Mouse (Mus musculus): ENCODE measurements around the gene Fbxo44.

The Fbxo44 gene

GRCm38 (mm10) chr4:148165551-148165950 lies 5.3 kb upstream of the Fbxo44 start:
- DNase-seq (ENCODE audit: low spot score) = no peak

DNA sequence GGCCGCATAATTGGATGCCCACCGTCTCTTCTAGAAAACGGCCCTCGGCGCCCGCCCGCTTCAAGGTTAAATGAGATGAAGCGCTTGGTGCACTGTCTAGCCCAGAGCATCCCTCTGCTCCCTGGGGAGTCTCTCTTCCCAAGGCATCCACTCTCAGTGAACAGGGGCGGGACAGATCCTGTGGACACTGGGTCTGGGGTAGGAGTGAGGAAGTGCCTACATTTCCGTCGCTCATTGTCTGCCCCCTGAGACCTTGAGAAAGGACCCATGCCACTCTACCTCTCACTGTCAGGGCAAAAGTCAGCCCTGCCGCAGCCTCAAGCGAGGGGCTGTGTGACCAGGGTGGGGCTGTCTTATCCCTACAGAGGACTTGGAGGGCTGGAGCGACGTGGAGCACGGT lies 4.2 kb upstream of the Fbxo44 start:
- no peak for DNase-seq (ENCODE audit: low spot score)

GRCm38 (mm10) chr4:148164002-148164439 lies 3.7 kb upstream of the Fbxo44 start:
- DNase-seq (ENCODE audit: low spot score) = peak; percentile 84

- DNase-seq (ENCODE audit: low spot score) = peak; percentile 95
Measured at GRCm38 (mm10) chr4:148159544-148160435, 492 bp downstream of the Fbxo44 start.

DNA sequence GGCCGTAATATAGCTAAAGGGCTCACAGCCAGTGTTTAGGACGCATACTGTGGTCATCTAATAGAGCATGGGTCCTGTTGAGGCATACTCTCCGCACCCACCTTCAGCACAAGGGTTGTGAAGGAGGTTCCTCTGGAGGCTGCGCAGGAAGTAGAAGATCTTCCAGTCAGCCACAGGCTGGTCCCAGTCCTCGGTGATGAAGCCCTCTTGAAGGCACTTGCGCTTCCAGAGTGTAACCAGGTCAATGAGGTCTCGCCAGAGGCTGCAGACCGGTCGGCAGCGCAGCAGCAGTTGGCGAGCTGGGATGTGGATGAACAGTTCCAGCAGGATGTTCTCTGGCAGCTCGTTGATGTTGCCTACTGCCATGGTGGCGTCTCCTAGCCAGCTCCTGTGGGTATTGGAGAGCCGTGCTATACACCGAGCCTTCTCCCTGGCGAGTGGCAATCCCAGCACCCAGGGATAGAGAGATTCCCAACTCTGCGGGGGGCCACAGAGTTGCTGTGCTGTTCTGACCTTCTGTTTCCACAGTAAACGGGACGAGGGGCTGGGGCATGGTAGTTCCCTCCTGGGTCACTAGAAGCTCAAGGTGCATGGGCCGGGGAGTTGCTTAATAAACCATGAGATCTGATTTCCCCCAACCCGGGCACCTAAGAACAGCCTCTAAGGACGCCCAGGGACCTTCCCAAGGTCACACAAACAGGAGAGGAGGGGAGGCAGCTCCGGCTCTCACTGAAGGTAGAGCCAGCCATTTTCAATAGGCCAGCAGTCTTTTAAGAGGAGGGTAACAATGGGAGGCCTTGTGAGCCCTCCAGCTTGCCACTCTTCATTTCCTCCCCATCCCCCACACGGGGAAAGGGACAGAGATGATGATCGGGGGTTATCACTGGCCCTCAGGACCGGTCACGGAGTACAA lies 1.6 kb downstream of the Fbxo44 start:
- DNase-seq (ENCODE audit: low spot score) = no peak

- DNase-seq (ENCODE audit: low spot score) = no peak
Measured at GRCm38 (mm10) chr4:148154982-148155381, 5.3 kb downstream of the Fbxo44 start.

- DNase-seq (ENCODE audit: low spot score) = no peak
Measured at GRCm38 (mm10) chr4:148154006-148154405, 6.3 kb downstream of the Fbxo44 start.

DNA sequence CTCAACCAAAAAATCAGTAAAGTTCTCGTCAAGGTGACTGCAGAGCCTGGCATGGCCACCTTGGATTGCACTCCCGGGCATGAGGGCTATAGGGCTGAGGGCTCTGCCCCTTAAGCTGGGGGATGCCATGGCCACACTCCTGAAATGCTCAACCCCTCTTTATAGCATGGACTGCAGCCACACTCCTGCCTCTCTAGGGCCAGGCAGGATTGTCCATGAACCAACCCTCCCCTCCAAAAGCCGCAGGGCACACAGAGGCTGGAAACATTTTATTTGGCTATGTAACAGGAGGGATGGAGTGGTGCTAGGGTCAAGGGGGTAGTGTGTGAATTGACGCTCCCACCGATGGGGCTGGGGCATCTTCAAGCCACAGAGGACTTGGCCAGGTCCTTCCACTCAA lies 7.7 kb downstream of the Fbxo44 start:
- DNase-seq (ENCODE audit: low spot score) = no peak

DNA sequence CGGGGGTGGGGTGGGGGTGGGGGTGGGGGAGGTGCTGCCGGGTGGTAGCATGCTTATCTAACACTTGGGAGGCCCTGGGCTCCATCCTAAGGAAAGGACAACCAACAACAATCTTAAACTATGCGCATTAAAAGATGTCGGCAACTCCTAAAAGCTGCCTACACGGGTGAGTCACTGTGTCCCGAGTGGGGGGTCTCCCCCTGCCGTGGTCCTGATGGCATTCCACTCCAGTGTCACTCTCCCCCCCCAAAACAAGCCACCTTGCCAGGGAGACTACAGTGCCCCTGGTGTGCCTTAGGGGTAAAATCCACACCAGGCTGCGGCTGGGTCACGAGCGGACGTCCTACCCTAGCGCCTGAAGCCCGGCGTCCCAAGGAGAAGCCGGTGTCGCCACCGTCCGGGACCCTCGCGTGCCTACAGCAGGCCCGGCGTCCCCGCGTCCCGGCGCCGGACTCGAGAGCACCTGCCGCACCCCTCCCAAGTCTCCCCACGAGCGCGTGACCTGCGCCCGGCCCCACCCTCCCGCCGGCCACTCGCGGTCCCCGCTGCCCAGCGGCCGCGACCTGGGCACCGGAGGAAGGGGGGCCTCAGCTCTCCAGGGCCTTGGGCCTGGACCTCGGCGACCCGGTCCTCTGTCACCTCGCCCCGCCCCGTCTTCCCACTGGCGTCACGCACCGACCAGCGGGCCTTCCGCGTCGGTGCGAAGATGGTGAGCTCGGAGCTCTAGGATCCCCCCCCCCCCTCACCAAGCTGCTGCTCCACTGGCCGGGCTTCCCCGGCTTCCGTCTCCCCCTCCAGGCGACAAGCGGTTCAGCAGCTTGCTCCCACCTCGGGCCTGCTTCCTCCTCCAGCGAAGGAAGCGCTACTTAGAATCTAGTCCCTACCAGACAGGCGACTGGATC lies 8.8 kb downstream of the Fbxo44 start, which contains the start of gene Fbxo6:
Gene Fbxo6 (minus strand): TSS at position 874 of the 902 bp plus-strand sequence.
- DNase-seq (ENCODE audit: low spot score) = peak; percentile 92

GRCm38 (mm10) chr4:148150953-148151266 lies 9.4 kb downstream of the Fbxo44 start:
- no peak for DNase-seq (ENCODE audit: low spot score)

DNA sequence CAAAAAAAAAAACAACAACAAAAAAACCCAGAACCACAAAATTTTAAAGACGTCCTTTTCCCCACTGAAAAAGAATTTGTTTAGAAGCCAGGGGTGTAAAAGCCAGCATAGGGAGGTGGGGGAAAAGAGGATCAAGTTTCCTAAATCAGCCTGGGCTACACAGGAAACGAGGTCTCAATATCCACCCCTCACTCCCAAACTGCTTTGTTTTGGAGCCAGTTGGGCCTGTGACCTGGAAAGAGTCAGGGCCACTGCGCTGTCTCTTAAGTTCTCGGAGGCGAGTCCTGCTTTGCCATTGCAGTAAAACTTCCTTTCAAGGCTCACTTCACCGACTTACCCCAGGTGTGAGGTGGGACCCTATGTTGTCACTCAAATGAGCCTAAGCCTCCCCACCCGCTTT lies 10.0 kb downstream of the Fbxo44 start:
- DNase-seq (ENCODE audit: low spot score) = no peak

DNA sequence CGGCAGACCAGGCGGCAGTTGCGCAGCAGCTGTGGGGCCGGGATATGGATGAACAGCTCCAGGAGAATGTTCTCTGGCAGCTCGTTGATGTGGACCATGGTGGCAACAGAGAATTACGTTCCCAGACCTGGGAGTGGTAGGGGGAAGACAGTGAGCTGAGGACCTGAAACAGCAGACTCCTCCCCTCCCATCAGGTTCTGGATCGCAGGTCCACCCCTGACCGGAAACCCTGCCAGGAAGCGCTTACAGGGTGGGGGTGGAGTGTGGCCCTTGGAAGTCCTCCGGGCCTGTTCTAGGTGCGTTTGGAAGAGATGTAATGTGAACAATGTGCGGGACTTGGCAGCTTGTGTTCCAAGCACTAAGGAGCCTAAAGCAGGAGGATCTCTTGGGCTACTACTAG lies 10.7 kb downstream of the Fbxo44 start:
- no peak for DNase-seq (ENCODE audit: low spot score)

- DNase-seq (ENCODE audit: low spot score) = no peak
Measured at GRCm38 (mm10) chr4:148147714-148148113, 12.6 kb downstream of the Fbxo44 start.

- DNase-seq (ENCODE audit: low spot score) = no peak
Measured at GRCm38 (mm10) chr4:148143721-148144120, 16.6 kb downstream of the Fbxo44 start.

GRCm38 (mm10) chr4:148140098-148141011 lies 19.9 kb downstream of the Fbxo44 start:
- peak; percentile 96 for DNase-seq (ENCODE audit: low spot score)

- DNase-seq (ENCODE audit: low spot score) = no peak
Measured at GRCm38 (mm10) chr4:148139767-148140097, 20.6 kb downstream of the Fbxo44 start.

DNA sequence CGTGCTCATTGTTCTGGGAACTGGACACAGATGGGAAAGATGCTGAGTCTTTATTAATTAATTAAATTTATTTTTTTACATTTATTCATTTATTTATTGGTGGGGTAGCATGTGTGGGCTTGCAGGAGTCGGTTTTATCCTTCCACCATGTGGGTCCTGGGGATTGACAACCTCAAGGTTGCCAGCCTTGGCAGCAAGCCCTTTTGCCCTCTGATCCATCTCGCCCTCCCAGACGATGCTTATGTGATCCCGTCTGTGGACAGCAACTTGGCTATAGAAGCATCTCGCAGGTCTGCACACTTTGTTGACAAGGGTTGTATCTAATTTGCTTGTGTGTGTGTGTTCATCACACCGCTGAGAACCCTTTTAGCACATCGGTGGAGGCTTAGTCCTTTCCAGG lies 22.8 kb downstream of the Fbxo44 start:
- no peak for DNase-seq (ENCODE audit: low spot score)

DNA sequence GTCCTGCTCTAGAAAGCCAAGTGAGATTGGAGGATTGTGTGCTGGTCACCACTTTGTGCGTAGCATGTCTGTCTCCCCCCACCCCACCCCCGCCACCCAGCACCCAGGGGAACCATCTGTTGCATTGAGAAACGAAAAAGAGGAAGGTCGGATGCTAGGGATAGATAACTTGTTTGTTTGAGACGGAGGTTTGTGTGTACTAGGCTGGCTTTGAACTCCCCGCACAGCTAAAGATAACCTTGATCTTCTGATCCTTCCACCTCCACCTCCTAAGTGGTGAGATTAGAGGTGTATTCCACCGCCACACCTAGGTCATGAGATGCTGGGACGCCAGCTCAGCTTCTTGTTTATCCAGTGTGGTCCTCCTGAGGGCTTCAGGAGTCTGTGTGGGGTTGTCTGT lies 25.3 kb downstream of the Fbxo44 start:
- DNase-seq (ENCODE audit: low spot score) = no peak

- DNase-seq (ENCODE audit: low spot score) = no peak
Measured at GRCm38 (mm10) chr4:148131497-148132081, 28.7 kb downstream of the Fbxo44 start.
